Mouse (Mus musculus): ENCODE results near the gene Gbx2. TPM values are rescaled to one million over a fixed set of nuclear protein-coding genes. Genes with fewer than 3 reads are reported as not detected.
A peak's percentile ranks its signal among the peaks of the same experiment; 100 is the strongest.

Gene Gbx2
- polyA plus RNA-seq, 1 experiment from 2014 or later = 0.27 TPM

DNA sequence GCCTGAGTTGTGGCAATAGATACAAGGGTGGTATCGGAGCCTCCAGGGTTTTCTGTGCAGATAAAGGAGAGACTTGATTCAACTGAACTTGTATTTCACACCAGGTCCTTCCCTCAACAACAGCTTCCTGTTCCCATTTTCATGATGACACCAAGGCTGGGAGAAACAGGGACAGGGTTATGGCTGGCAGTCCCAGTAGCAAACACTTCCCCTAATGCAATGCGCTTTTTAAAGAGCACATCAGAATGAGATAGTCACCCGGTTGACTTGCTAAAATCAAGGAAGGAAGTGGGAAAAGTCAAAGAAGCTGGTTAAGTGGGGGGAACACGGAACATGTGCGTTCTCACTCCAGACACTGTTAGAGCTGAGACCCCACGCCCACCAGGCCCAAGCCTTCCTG is 39.6 kb downstream of the Gbx2 start:
- no peak for ATAC-seq (ENCODE audit: insufficient number of reproducible peaks, insufficient read depth, low FRiP score, low read depth)
- H3K4me3 ChIP-seq (ENCODE audit: control insufficient read depth in 1 of 2, insufficient read depth in 1 of 2, low read depth in 1 of 2, low read length in 2 of 2) = no peak overlapping the region
- WGBS = 80% methylated on average over 6 of the region's 6 CpGs

DNA sequence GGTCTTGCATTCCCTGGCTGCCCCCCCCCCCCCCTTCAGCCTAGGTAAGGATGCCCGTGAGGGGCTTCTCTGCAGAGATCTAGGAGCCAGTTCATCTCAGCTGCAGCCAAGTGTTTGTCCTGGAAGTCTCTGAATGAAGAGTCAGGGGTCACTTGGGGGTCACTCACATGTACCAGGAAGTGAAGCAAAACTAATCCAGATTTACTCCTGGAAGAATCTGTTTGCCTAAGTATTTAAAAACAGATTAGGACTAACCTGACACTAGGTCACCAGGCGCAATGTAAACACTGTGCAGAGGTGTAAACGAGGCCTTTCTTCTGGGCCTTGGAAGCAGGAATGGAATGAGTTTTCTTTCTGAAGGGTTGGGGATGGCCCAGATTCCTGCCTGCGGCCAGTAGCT is 45.3 kb downstream of the Gbx2 start:
- H3K4me3 ChIP-seq (ENCODE audit: control insufficient read depth in 1 of 2, insufficient read depth in 1 of 2, low read depth in 1 of 2, low read length in 2 of 2) = no peak overlapping the region
- ATAC-seq (ENCODE audit: insufficient number of reproducible peaks, insufficient read depth, low FRiP score, low read depth) = no peak
- peaks cover 27% of the 10 kb centered on the region for H3K36me3 ChIP-seq (ENCODE audit: control insufficient read depth, insufficient read depth, low read length)
- H3K9me3 ChIP-seq (ENCODE audit: control insufficient read depth, low read length) = no peaks in the 10 kb centered on the region
- peaks cover 0 to 2% of the 10 kb centered on the region in 2 experiments; a peak in 2 of 4 replicates for H3K4me1 ChIP-seq (ENCODE audit: control insufficient read depth in 2 of 2, insufficient read depth in 2 of 2, low read length in 2 of 2)
- no peaks in the 10 kb centered on the region for H3K27me3 ChIP-seq (ENCODE audit: control insufficient read depth, insufficient read depth, low read length)
- H3K27ac ChIP-seq (replicated peaks in 1 of 2; ENCODE audit: control insufficient read depth in 1 of 2, insufficient read depth in 1 of 2, low read depth in 2 of 2, low read length in 2 of 2) = no peak overlapping the region
- 46% methylated on average over 4 of the region's 4 CpGs for WGBS
- H3K4me2 ChIP-seq (ENCODE audit: low read length) = no peak overlapping the region
- no peak overlapping the region for H3K9ac ChIP-seq (ENCODE audit: low read length)

More for the DNA sequence above, 39.6 kb downstream of the Gbx2 start:
- Histone ChIP-seq H3K4me2 (ENCODE audit: low read length) (no peak overlapping the region), H3K9me3 (ENCODE audit: control insufficient read depth, low read length) (no peaks in the 10 kb centered on the region), H3K4me1 (ENCODE audit: control insufficient read depth in 2 of 2, insufficient read depth in 2 of 2, low read length in 2 of 2) (no peaks in the 10 kb centered on the region), H3K9ac (ENCODE audit: low read length) (no peak overlapping the region), H3K27ac (replicated peaks in 1 of 2; ENCODE audit: control insufficient read depth in 1 of 2, insufficient read depth in 1 of 2, low read depth in 2 of 2, low read length in 2 of 2) (no peak overlapping the region), H3K27me3 (ENCODE audit: control insufficient read depth, insufficient read depth, low read length) (no peaks in the 10 kb centered on the region), H3K36me3 (ENCODE audit: control insufficient read depth, insufficient read depth, low read length) (peaks cover 41% of the 10 kb centered on the region)

DNA sequence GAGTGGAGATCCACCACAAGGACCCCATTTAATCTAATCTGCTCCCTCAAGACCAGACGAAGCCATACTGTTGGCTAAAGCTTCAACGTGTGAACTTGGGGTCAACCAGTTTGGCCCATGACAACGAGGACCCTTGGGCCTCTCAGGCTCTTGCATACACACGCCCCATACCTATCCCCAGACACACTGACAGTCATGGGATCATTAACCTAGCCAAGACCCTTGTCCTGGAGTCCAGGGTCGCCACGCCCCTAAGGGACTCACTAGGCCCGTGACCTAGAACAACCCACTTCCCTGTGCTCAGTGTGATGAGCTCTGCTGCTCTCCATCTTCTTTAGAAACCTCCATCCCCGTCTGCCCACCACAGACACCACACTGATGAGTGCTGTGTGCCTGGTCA is 46.6 kb downstream of the Gbx2 start:
- WGBS = 90% methylated on average over 8 of the region's 8 CpGs

DNA sequence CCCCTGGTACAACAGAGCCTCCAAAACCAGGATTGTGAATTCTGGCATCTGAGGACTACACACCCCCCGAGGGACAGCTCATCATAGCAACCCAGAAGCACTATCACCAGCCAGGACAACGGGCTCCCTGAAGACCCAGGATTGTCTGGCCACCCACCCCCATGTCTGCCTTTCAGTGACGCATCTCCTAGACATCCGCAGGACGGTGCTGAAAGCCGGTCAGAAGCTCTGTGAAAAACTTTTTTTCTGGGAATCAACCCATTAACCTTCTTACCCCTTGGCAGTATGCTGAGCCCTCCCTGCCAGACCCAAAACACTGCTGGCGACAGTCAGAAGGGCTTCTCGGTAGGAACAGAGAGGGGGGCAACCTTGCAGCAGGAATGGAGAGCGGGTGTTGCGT is 50.1 kb downstream of the Gbx2 start:
- WGBS = 73% methylated on average over 10 of the region's 10 CpGs
- Histone ChIP-seq H3K4me3 (ENCODE audit: control insufficient read depth in 1 of 2, insufficient read depth in 1 of 2, low read depth in 1 of 2, low read length in 2 of 2) (no peak overlapping the region), H3K9ac (ENCODE audit: low read length) (no peak overlapping the region), H3K4me1 (ENCODE audit: control insufficient read depth in 2 of 2, insufficient read depth in 2 of 2, low read length in 2 of 2) (peaks cover 0 to 5% of the 10 kb centered on the region in 2 experiments; a peak in 2 of 4 replicates), H3K36me3 (ENCODE audit: control insufficient read depth, insufficient read depth, low read length) (no peaks in the 10 kb centered on the region), H3K9me3 (ENCODE audit: control insufficient read depth, low read length) (no peaks in the 10 kb centered on the region), H3K27ac (replicated peaks in 1 of 2; ENCODE audit: control insufficient read depth in 1 of 2, insufficient read depth in 1 of 2, low read depth in 2 of 2, low read length in 2 of 2) (no peak overlapping the region), H3K27me3 (ENCODE audit: control insufficient read depth, insufficient read depth, low read length) (no peaks in the 10 kb centered on the region), H3K4me2 (ENCODE audit: low read length) (no peak overlapping the region)
- ATAC-seq (ENCODE audit: insufficient number of reproducible peaks, insufficient read depth, low FRiP score, low read depth) = no peak

More for the DNA sequence above, 46.6 kb downstream of the Gbx2 start:
- Histone ChIP-seq H3K4me1 (ENCODE audit: control insufficient read depth in 2 of 2, insufficient read depth in 2 of 2, low read length in 2 of 2) (peaks cover 0 to 2% of the 10 kb centered on the region in 2 experiments; a peak in 2 of 4 replicates), H3K27me3 (ENCODE audit: control insufficient read depth, insufficient read depth, low read length) (no peaks in the 10 kb centered on the region), H3K36me3 (ENCODE audit: control insufficient read depth, insufficient read depth, low read length) (peaks cover 15% of the 10 kb centered on the region), H3K4me3 (ENCODE audit: control insufficient read depth in 1 of 2, insufficient read depth in 1 of 2, low read depth in 1 of 2, low read length in 2 of 2) (no peak overlapping the region), H3K9me3 (ENCODE audit: control insufficient read depth, low read length) (no peaks in the 10 kb centered on the region), H3K27ac (replicated peaks in 1 of 2; ENCODE audit: control insufficient read depth in 1 of 2, insufficient read depth in 1 of 2, low read depth in 2 of 2, low read length in 2 of 2) (no peak overlapping the region), H3K9ac (ENCODE audit: low read length) (no peak overlapping the region), H3K4me2 (ENCODE audit: low read length) (no peak overlapping the region)
- no peak for ATAC-seq (ENCODE audit: insufficient number of reproducible peaks, insufficient read depth, low FRiP score, low read depth)

DNA sequence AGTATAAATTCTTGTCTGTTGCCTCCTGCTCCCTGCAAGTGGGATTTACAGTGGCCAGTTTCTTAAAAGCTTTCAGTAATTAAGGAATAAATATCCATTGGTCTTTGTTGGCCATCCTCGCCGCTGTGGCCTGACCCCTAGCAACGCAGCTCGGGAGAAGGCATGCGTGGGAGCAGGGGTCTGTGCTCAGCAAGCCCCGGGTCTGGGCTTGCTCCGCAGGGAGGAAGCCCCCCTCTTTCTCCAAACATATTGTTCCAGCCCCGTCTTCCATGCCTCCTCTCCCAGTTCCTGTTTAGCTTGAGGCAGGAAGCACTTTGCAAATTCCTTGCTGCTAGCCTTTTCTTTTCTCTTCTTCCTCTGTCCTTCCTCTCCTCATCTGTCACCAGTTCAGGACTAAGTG is 50.8 kb downstream of the Gbx2 start:
- no peak overlapping the region for H3K9ac ChIP-seq (ENCODE audit: low read length)
- no peak overlapping the region for H3K4me2 ChIP-seq (ENCODE audit: low read length)
- H3K27me3 ChIP-seq (ENCODE audit: control insufficient read depth, insufficient read depth, low read length) = no peaks in the 10 kb centered on the region
- no peak for ATAC-seq (ENCODE audit: insufficient number of reproducible peaks, insufficient read depth, low FRiP score, low read depth)
- H3K27ac ChIP-seq (replicated peaks in 1 of 2; ENCODE audit: control insufficient read depth in 1 of 2, insufficient read depth in 1 of 2, low read depth in 2 of 2, low read length in 2 of 2) = 0 out of 4 replicates have a peak overlapping the region, but pooled peaks of 1 of the 2 experiments have one; percentile 6
- no peaks in the 10 kb centered on the region for H3K36me3 ChIP-seq (ENCODE audit: control insufficient read depth, insufficient read depth, low read length)
- H3K4me3 ChIP-seq (ENCODE audit: control insufficient read depth in 1 of 2, insufficient read depth in 1 of 2, low read depth in 1 of 2, low read length in 2 of 2) = no peak overlapping the region
- no peaks in the 10 kb centered on the region for H3K9me3 ChIP-seq (ENCODE audit: control insufficient read depth, low read length)
- WGBS = 56% methylated on average over 8 of the region's 8 CpGs
- H3K4me1 ChIP-seq (ENCODE audit: control insufficient read depth in 2 of 2, insufficient read depth in 2 of 2, low read length in 2 of 2) = peaks cover 0 to 3% of the 10 kb centered on the region in 2 experiments; a peak in 2 of 4 replicates

DNA sequence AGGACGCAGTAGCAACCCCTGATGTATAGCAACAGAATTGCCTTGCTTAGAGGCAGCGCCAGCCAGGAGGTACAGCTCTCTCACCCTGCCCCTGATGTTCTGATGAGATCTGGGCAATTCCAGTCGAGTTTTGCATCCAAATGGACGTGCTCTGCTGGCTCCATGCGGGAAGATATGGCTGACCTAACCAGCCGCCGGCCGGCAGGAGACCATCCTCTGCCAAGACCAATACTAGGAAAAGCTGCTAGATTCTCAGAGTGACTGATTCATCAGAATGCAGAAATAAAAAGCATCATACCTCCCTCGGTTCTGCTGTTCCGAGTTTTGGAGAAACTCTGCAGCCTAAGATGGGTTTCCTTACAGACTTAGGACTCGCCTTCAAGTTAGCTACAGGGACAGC is 52.5 kb downstream of the Gbx2 start:
- no peaks in the 10 kb centered on the region for H3K36me3 ChIP-seq (ENCODE audit: control insufficient read depth, insufficient read depth, low read length)

More for the DNA sequence above, 52.5 kb downstream of the Gbx2 start:
- H3K27ac ChIP-seq (replicated peaks in 1 of 2; ENCODE audit: control insufficient read depth in 1 of 2, insufficient read depth in 1 of 2, low read depth in 2 of 2, low read length in 2 of 2) = no peak overlapping the region
- H3K9ac ChIP-seq (ENCODE audit: low read length) = no peak overlapping the region
- H3K27me3 ChIP-seq (ENCODE audit: control insufficient read depth, insufficient read depth, low read length) = no peaks in the 10 kb centered on the region
- 78% methylated on average over 11 of the region's 11 CpGs for WGBS
- H3K4me3 ChIP-seq (ENCODE audit: control insufficient read depth in 1 of 2, insufficient read depth in 1 of 2, low read depth in 1 of 2, low read length in 2 of 2) = no peak overlapping the region
- H3K9me3 ChIP-seq (ENCODE audit: control insufficient read depth, low read length) = no peaks in the 10 kb centered on the region
- H3K4me2 ChIP-seq (ENCODE audit: low read length) = no peak overlapping the region
- H3K4me1 ChIP-seq (ENCODE audit: control insufficient read depth in 2 of 2, insufficient read depth in 2 of 2, low read length in 2 of 2) = peaks cover 0 to 3% of the 10 kb centered on the region in 2 experiments; a peak in 2 of 4 replicates
- no peak for ATAC-seq (ENCODE audit: insufficient number of reproducible peaks, insufficient read depth, low FRiP score, low read depth)

Other genes with a start within 250 kb of the Gbx2 start
- 0.94 and 1.0 TPM in 2 replicates for gene Asb18, start 83.5 kb upstream of the Gbx2 start, polyA plus RNA-seq (2014; fragmentation: Nextera tagmentation; extraction: Ambion mirVana)
- gene Iqca, start 222.2 kb upstream of the Gbx2 start, polyA plus RNA-seq (2014; fragmentation: Nextera tagmentation; extraction: Ambion mirVana) = not detected in 2 replicates

All from heart, embryonic 14.5 days (tissue).